Mouse (Mus musculus) common myeloid progenitor, adult 5-6 weeks (primary cell): ENCODE results near the gene Abhd12b. TPM values are rescaled to one million over a fixed set of nuclear protein-coding genes. Genes with fewer than 3 reads are reported as not detected.

ENCODE experiments used
- total RNA-seq: library from RNA; stranded (forward); fragments of 200-1000, 187-1606 nt; gene quantifications from 2 replicates; pipeline ENCODE4 v1.2.3, GENCODE M21; 2017

Gene Abhd12b
- total RNA-seq, 1 experiment from 2014 or later = not detected

Other genes with a start within 250 kb of the Abhd12b start
- gene Sav1, start 167.1 kb upstream of the Abhd12b start, total RNA-seq = 41.7 and 56.2 TPM in 2 replicates
- gene Nin, start 40.4 kb upstream of the Abhd12b start, total RNA-seq = 91.7 and 99.8 TPM in 2 replicates
- 50.0 and 58.2 TPM in 2 replicates for gene Pygl, start 77.3 kb downstream of the Abhd12b start, total RNA-seq
- 0.18 and 0.39 TPM in 2 replicates for gene Trim9, start 193.5 kb downstream of the Abhd12b start, total RNA-seq